Mouse (Mus musculus) ovary, postnatal 36 days (tissue): Measurements from ENCODE around the gene Mdk.

Source experiments
- DNase-seq: peaks from one replicate; pipeline ENCODE4 v3.0.0; 2022; ENCODE audit warnings: low spot score, mixed read lengths

Gene Mdk

DNA sequence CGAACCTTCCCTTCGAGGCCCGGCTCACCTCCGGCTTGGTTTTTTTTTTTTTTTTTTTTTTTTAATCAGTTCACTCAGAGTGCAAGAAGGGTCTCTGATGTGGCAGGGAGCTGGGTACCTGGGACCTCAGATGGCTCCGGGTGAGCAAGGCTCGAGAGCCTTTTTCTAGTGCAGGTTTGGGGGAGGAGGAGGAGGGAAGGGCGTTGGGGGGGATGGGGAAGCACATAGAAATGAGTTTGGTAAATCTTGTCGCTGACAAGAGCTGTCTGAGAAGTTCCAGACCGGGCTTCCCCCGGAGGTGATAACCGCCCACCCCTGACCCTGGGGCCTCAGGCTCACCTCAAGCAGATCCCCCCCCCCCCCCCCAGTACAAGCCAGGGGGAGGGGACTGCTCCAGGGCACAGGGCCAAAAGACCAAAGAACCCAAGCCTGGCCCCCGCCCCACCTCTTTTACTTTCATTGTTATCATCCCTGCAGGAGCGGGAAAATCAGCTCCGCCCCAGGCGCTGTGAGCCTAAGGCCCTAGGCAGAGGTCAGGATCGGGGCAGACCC is at the start of gene Mdk:
Gene Mdk, minus strand, starts transcription at position 138 of the 552 bp plus-strand sequence.
- DNase-seq: no peak

GRCm38 (mm10) chr2:91980830-91981229 is 48.7 kb upstream of the Mdk start:
- no peak for DNase-seq

DNA sequence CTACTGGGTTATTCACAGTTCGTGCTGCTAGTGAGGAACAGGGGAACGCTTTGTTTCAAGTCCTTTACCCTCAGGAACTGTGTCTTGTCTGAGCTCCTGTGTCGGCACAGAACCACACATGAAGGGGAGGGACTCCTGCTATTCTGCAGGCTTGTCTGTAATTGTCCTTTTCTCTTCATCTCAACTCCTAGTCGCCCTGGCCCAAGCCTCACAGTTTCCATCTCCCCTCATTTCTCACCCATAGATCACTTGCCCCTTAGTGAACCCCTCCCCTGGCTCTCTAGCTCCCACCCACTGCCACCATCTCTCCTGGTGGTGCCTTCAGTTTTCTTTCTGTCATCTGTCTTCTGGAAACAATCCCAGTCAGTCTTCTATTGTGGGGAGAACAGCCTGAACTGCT is 48.1 kb upstream of the Mdk start:
- no peak for DNase-seq

GRCm38 (mm10) chr2:91978547-91978946 is 46.5 kb upstream of the Mdk start:
- DNase-seq: no peak

GRCm38 (mm10) chr2:91977960-91978359 is 45.9 kb upstream of the Mdk start:
- DNase-seq: no peak

DNA sequence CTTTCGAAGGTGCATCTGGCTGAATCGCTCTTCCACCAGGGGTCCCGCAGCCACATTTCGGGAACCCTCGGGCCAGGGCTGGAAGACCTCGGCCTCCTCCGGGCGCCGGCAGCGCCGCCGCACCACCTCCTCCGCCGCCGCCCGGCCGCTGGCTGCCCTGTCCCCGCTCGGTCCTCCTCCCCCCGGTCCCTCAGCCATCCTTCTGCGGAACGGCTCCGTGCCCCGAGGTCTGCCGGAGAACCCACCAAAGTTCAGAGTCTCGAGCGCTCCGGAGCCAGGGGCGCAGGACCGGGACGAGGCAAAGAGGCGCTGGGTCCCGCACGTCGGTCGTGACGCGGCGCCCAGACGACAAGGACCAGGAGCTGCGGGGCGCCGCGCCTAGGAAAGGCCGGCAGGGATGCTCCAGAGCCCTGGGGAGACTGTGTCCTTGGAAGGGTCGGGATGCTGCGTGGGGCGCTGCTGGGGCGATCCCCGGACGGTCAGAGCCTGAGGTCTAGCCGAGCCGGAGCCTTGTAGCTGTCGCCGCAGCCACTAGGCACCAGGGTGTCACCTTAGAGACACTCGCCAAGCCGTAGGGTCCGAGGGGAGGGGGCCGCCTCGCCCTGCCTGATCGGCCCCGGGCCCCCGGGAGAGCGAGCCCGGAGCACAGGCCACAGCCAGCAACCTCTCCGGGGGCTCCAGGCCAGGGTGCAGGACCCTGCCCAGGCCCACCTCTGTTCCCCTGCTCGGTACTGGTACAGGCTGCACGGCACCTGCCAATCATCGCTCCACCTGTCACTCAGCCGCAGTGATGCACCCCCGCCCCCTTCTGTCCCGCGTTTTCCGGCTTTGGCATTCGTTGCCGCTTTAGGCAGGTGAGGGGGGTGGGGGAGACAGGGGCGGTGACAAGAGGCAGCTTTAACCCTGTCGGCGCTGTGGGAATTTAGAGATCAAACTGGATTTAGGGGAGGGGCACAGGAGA is 43.8 kb upstream of the Mdk start, which contains the start of gene Dgkz:
Gene Dgkz, minus strand, starts transcription at position 284 of the 961 bp plus-strand sequence.
- DNase-seq: no peak

GRCm38 (mm10) chr2:91973416-91974135 is 41.5 kb upstream of the Mdk start:
- no peak for DNase-seq

DNA sequence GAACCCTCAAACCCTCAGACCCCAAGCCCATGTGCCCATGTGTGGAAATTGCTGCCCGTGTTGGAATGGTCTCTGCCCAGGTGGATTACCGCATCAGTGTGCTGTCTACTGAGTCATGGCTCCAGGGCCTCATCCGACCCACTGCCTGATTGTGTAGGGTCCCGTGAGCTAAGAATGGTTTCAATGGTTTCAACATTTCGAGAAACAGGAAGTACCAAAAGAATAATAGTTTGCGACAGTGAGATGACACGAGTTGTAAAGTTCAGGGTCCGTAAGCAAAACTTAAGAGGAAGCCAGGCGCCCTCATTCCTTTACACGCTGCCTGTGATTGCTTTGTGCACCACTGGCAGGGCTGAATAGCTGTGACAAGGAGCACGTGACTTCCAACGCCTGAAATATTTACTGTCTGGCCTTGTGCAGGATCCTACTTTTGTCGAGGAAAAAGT is 40.0 kb upstream of the Mdk start:
- DNase-seq: no peak

- no peak for DNase-seq
These were observed 39.4 kb upstream of the Mdk start for GRCm38 (mm10) chr2:91971231-91972097.

DNA sequence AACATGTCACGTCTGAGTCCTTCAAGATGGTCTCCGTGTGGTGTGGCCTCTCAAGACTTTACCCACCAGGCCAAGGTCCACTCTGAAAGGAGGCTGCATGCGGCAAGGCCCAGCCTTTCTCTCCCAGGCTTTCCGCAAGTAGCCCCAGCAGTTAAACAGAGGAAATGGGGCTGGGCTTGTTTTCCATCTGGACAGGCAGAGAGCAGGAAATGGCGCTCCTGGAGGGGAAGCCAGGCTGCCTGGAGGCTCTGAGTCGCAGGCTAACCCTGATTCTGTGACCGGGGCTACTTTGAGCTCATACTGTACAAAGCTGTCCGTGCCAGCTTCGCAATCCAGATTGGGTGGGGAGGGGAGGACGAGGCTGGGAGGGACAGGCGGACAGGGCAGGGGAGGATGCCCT is 35.9 kb upstream of the Mdk start:
- DNase-seq: no peak

DNA sequence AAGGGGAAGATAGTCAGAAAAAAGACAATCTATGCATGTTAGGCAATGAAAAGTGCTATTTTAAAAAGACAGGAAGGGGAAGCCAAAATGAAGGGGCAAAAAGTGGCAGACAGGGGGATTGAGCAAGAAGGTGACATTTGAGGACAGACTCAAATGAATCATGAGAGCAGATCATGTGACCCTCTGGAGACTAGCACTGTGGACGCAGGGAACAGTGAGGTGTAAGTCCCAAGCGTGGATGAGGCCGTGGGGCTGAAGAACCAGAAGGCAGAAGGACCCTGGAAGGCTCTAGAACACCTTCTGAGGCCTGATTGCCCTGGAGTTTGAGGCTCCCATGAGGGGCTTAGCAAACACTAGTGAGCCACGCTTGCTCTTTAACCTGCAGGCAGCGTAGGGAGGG is 34.3 kb upstream of the Mdk start:
- DNase-seq: no peak

GRCm38 (mm10) chr2:91965417-91965816 is 33.3 kb upstream of the Mdk start:
- DNase-seq: no peak

DNA sequence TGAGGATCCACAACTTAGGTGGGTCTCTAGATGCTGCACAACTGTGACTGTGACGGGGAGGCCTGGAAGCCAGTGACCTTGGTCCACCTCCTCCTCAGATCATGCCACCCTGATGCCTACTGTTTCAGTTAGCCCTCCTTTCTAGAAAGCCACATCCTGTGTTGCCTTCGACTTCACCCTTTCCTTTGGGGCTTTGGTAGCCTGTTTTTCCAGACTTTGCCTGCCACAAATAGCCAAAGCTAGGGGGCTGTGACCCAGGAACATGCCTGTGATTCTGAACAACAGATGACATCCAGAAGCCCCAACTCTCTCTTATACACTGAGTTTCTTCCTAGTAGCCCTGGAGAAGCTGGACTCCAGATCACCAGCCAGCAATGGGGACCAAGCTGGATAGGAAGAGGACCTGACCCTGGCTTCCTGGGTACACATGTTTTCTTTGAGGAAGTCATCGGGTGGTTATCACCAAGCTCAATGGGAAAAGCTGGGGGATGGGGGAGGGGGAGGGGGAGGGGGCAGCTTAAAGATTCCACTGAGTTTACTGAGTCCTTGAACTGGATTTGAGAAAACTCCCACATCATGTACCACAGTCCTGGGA is 32.6 kb upstream of the Mdk start:
- DNase-seq: no peak

GRCm38 (mm10) chr2:91963443-91963932 is 31.4 kb upstream of the Mdk start:
- peak; percentile 98 for DNase-seq

- no peak for DNase-seq
These were observed 30.8 kb upstream of the Mdk start for GRCm38 (mm10) chr2:91962864-91963401.

- no peak for DNase-seq
These were observed 30.0 kb upstream of the Mdk start for GRCm38 (mm10) chr2:91961901-91962761.

DNA sequence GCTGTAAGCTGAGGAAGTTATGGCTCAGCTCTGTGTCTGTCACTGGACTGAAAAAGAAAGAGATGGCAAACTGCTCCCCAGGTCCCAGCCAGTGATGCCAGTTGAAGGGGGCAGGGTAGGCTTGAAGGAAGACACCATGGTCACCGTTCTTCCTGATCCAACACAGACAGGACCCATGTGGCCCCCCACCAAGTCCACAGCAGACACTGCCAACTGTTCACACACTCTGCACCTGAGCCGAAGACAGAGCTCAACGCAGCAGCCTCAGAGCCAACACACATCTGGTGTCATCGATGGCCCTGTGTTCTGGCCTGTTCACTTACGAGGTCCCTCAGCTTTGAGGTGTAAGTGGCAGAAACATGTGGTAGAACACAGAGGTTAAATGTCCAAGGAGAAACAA is 28.4 kb upstream of the Mdk start:
- DNase-seq: no peak

DNA sequence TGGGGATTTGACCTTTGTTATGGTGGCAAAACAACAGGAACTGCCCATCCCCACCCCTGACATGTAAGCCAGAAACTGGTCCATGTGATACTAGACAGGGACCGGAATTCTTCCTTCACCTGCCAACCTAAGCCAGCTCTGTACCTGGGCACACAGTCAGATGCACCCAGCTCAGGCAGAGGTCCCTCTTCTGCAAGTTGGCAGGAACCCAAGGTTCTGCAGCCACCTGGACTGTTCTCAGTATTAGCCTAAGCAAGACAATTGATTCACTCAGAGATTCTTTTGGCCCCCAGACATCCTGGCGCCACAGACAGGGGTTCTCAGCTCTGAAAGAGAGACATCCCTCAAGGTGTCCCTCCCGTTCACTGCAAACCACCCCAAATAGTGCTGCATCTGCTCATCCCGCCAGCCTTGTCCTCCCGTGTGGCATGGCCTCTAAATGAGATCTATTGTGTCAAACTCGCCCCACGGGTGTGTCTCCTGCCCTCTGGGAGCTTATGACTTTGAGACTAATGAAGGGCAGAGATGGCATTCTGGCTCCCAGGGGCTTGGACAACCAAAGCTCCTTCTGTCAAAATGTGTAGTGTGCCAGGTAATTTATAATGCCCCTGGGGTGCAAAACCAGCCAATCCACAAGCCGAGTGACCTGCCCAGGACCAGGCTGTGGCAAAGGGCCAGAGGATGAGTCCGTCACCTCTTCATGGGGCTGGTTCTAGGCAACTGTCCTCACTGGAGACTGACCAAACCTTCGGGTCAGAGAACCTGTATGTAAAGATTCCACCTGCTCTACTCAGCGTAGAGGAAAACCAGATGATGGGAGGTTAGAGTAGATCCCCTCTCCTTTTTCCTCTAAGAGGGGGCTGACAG is 27.7 kb upstream of the Mdk start:
- no peak for DNase-seq
